Mouse (Mus musculus) myocyte (in vitro differentiated cells): ENCODE measurements at regions not wholly inside any gene's neighbourhood (a gene's known extent, or its start where the extent isn't known, plus 50 kb on each side); places are given as distances from the start of the nearest gene placed in this dataset.

Source experiments
- H3K27me3 ChIP-seq: one replicate; pipeline ENCODE4 v1.6.1; 2011; ENCODE audit not compliant: control insufficient read depth, insufficient read depth, insufficient read length
- H3K36me3 ChIP-seq: one replicate; pipeline ENCODE4 v1.6.1; 2011; ENCODE audit not compliant: control insufficient read depth, insufficient read depth
- H3K4me2 ChIP-seq: one replicate; pipeline ENCODE4 v1.6.1; 2011; ENCODE audit warnings: low read depth, control low read depth
- H3K4me3 ChIP-seq: one replicate; pipeline ENCODE4 v1.5.1; 2011; ENCODE audit warnings: mild to moderate bottlenecking, control low read depth, moderate library complexity
- H3K79me2 ChIP-seq: one replicate; pipeline ENCODE4 v1.6.1; 2011; ENCODE audit not compliant: control insufficient read depth, insufficient read depth
- H3ac ChIP-seq: one replicate; pipeline ENCODE4 v1.6.1; 2011; ENCODE audit not compliant: control insufficient read depth, insufficient read length
- CEBPB ChIP-seq: IDR thresholded peaks from 2 replicates; pipeline ENCODE4 v1.6.1; 2011; ENCODE audit warnings: mild to moderate bottlenecking, moderate library complexity; ENCODE audit not compliant: poor library complexity, insufficient read depth, severe bottlenecking
- E2F4 ChIP-seq: IDR thresholded peaks from one replicate; pipeline ENCODE4 v1.6.1; 2011; ENCODE audit warnings: mild to moderate bottlenecking, control low read depth, moderate library complexity; ENCODE audit not compliant: insufficient read depth
- MAX ChIP-seq: IDR thresholded peaks from one replicate; pipeline ENCODE4 v1.6.1; 2011; ENCODE audit warnings: low read depth, mild to moderate bottlenecking, control low read depth
- MYOD1 ChIP-seq, 3 experiments: IDR thresholded peaks; one replicate each; pipeline ENCODE4 v1.6.1; 2011; ENCODE audit warnings: control low read depth in 2 of 3, low read depth in 2 of 3, mild to moderate bottlenecking in 2 of 3, moderate library complexity in 1 of 3; ENCODE audit not compliant: insufficient read length in 2 of 3, control insufficient read depth in 1 of 3
- MYOG ChIP-seq, 3 experiments: IDR thresholded peaks; one replicate each; pipeline ENCODE4 v1.6.1; 2011; ENCODE audit warnings: control low read depth in 2 of 3, low read depth in 2 of 3, mild to moderate bottlenecking in 2 of 3; ENCODE audit not compliant: insufficient read length in 2 of 3, control insufficient read depth in 1 of 3, insufficient read depth in 1 of 3
- POLR2A ChIP-seq: IDR thresholded peaks from one replicate; pipeline ENCODE4 v1.6.1; 2011; ENCODE audit warnings: low read depth, mild to moderate bottlenecking, control low read depth, moderate library complexity; ENCODE audit not compliant: insufficient read length
- POLR2AphosphoS2 ChIP-seq: IDR thresholded peaks from one replicate; pipeline ENCODE4 v1.6.1; 2011; ENCODE audit warnings: low read depth, control low read depth; ENCODE audit not compliant: insufficient read length
- REST ChIP-seq: IDR thresholded peaks from one replicate; pipeline ENCODE4 v1.6.1; 2011; ENCODE audit warnings: mild to moderate bottlenecking, control low read depth, moderate library complexity; ENCODE audit not compliant: insufficient read depth, insufficient read length
- SRF ChIP-seq: IDR thresholded peaks from one replicate; pipeline ENCODE4 v1.6.1; 2011; ENCODE audit warnings: low read depth; ENCODE audit not compliant: control insufficient read depth, insufficient read length
- TCF12 ChIP-seq: IDR thresholded peaks from one replicate; pipeline ENCODE4 v1.6.1; 2011; ENCODE audit warnings: mild to moderate bottlenecking, control low read depth; ENCODE audit not compliant: poor library complexity, insufficient read depth, severe bottlenecking
- TCF3 ChIP-seq: IDR thresholded peaks from one replicate; pipeline ENCODE4 v1.6.1; 2011; ENCODE audit warnings: low read depth, control low read depth; ENCODE audit not compliant: insufficient read length
- USF1 ChIP-seq: IDR thresholded peaks from one replicate; pipeline ENCODE4 v1.6.1; 2011; ENCODE audit warnings: low read depth, mild to moderate bottlenecking, control low read depth, moderate library complexity

DNA sequence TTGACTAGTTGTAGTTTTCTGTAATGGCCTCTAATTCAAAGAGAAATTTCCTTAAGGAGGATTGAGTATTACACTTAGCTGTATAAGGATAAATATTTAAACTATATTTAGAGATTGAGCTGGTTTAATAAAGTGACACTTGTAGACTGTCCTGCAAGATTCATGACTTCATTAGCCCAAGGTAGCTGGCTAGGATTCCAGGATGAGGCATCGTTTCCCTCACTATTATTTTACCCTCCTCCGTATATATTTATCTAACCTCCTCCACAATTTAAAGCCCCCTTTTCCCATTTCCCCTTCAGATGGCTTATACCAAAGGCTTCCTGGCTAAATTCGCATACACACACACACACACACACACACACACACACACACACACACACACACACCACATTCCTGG is 322.0 kb upstream of the Zfp637 start:
- no peaks in the 10 kb centered on the region for H3K36me3 ChIP-seq
- H3K4me3 ChIP-seq = no peak overlapping the region
- H3ac ChIP-seq = no peak overlapping the region
- no peaks in the 10 kb centered on the region for H3K79me2 ChIP-seq
- no peak overlapping the region for H3K4me2 ChIP-seq
- TF ChIP-seq CEBPB = no peak
- TF ChIP-seq TCF3 = no peak
- no peak for TF ChIP-seq TCF12
- TF ChIP-seq POLR2AphosphoS2 = no peak
- no peak for TF ChIP-seq MYOG (IDR thresholded peaks at IDR 0.05; ENCODE audit: control insufficient read depth in 1 of 3, insufficient read depth in 1 of 3, insufficient read length in 2 of 3, low read depth in 2 of 3)
- no peak for TF ChIP-seq MYOD1 (IDR thresholded peaks at IDR 0.05; ENCODE audit: control insufficient read depth in 1 of 3, insufficient read length in 2 of 3, low read depth in 2 of 3)
- no peak for TF ChIP-seq USF1
- no peak for TF ChIP-seq SRF
- TF ChIP-seq POLR2A = no peak
- no peak for TF ChIP-seq REST
- TF ChIP-seq E2F4 = no peak
- no peaks in the 10 kb centered on the region for H3K27me3 ChIP-seq

DNA sequence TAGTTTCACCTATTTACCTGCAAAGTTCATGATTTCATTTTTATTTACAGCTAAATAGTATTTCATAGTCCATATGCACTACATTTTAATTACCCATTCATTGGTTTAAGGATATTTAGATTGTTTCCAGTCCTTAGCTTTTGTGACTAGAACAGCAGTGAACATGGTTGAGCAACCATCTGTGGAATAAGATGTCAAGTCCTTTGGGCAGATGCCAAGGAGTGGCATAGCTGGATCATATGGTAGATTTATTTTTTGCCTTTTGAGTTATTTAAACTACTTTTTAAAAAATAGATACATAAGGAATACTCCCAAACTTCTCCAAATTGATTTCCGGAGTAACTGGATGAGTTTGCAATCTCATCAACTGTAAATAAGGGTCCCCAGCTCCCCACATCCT is 321.5 kb upstream of the Zfp637 start:
- H3K36me3 ChIP-seq = no peaks in the 10 kb centered on the region
- no peak overlapping the region for H3K4me3 ChIP-seq
- H3K27me3 ChIP-seq = no peaks in the 10 kb centered on the region
- H3K79me2 ChIP-seq = no peaks in the 10 kb centered on the region
- H3ac ChIP-seq = no peak overlapping the region
- no peak overlapping the region for H3K4me2 ChIP-seq
- TF ChIP-seq MYOG (IDR thresholded peaks at IDR 0.05; ENCODE audit: control insufficient read depth in 1 of 3, insufficient read depth in 1 of 3, insufficient read length in 2 of 3, low read depth in 2 of 3) = no peak
- no peak for TF ChIP-seq E2F4
- no peak for TF ChIP-seq CEBPB
- no peak for TF ChIP-seq REST
- TF ChIP-seq POLR2AphosphoS2 = no peak

DNA sequence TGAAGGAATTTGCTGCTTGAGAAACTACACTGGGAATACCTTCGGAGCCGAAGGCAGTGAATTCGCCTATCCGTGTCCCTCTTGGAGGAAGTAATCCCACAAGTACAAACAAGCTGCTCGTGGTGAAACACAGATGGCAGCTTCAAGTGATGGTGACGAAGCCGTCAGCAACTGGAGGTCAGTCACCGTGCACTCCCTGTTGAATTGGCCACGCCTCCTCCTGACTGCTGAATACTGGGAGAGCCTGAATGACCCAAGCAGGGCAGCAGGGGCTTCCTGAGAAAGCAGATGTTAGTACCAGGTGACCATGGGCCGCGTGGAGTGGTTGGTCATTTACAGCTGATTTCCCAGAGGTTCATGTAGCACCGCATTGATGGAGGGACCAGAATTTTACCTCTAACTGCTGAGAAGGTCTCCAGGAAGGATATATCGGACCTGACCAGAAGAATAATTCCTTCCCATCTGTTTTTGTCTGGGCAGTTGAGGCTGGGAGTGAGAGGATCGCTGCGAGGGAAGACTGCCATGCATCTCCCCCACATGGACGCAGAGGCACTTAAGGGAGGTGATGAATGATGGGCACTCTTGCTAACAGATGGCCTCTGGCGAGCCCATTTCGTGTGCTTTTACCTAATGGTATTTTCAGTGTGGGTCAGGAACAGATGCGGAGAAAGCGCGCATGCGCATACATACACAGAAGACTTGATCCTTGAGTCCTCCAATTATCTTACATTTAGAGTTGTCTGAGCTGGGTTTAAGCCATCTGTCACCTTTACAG is 314.6 kb upstream of the Zfp637 start:
- TF ChIP-seq MYOG (IDR thresholded peaks at IDR 0.05; ENCODE audit: control insufficient read depth in 1 of 3, insufficient read depth in 1 of 3, insufficient read length in 2 of 3, low read depth in 2 of 3) (no peak), TCF3 (no peak), USF1 (no peak), CEBPB (no peak), MAX (no peak), MYOD1 (IDR thresholded peaks at IDR 0.05; ENCODE audit: control insufficient read depth in 1 of 3, insufficient read length in 2 of 3, low read depth in 2 of 3) (no peak), TCF12 (no peak), E2F4 (no peak), POLR2A (no peak), POLR2AphosphoS2 (no peak), REST (no peak), SRF (no peak)
- no peak overlapping the region for H3K4me2 ChIP-seq

GRCm38 (mm10) chr6:117527526-117527925 is 313.5 kb upstream of the Zfp637 start:
- H3ac ChIP-seq = no peak overlapping the region
- H3K4me3 ChIP-seq = no peak overlapping the region
- H3K4me2 ChIP-seq = no peak overlapping the region
- TF ChIP-seq TCF12 (no peak), MYOG (IDR thresholded peaks at IDR 0.05; ENCODE audit: control insufficient read depth in 1 of 3, insufficient read depth in 1 of 3, insufficient read length in 2 of 3, low read depth in 2 of 3) (no peak), TCF3 (no peak), E2F4 (no peak), POLR2A (no peak), REST (no peak), POLR2AphosphoS2 (no peak), USF1 (no peak), SRF (no peak), MYOD1 (IDR thresholded peaks at IDR 0.05; ENCODE audit: control insufficient read depth in 1 of 3, insufficient read length in 2 of 3, low read depth in 2 of 3) (no peak), CEBPB (no peak), MAX (no peak)
- H3K36me3 ChIP-seq = no peaks in the 10 kb centered on the region
- H3K27me3 ChIP-seq = no peaks in the 10 kb centered on the region
- H3K79me2 ChIP-seq = no peaks in the 10 kb centered on the region

More for the DNA sequence above, 314.6 kb upstream of the Zfp637 start:
- H3K36me3 ChIP-seq = no peaks in the 10 kb centered on the region
- H3K27me3 ChIP-seq = no peaks in the 10 kb centered on the region
- no peaks in the 10 kb centered on the region for H3K79me2 ChIP-seq
- no peak overlapping the region for H3K4me3 ChIP-seq
- H3ac ChIP-seq = no peak overlapping the region

DNA sequence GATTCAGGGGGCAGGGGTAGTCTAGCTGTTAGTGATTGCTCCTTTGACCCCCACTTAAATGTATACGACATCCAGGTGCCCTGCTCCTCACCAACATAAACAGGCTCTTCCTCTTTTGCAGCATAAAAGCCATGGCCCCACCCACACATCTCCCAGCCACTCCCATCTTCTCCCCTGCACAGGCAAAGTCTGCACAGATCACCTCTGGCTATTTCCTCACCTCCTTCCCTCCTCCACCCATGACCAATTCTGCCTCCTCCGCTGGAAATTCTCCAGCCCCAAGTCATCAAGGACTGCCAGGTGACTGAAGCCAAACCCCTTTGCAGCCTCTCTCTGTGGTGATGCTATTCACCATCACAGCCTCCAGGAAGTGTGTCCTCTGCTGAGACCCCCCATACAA is 306.8 kb upstream of the Zfp637 start:
- Histone ChIP-seq H3K36me3 (no peaks in the 10 kb centered on the region), H3K79me2 (no peaks in the 10 kb centered on the region), H3K4me2 (no peak overlapping the region), H3K27me3 (no peaks in the 10 kb centered on the region), H3K4me3 (no peak overlapping the region), H3ac (no peak overlapping the region)
- TF ChIP-seq E2F4 (no peak), MAX (no peak), USF1 (no peak), POLR2AphosphoS2 (no peak), TCF3 (no peak), MYOG (IDR thresholded peaks at IDR 0.05; ENCODE audit: control insufficient read depth in 1 of 3, insufficient read depth in 1 of 3, insufficient read length in 2 of 3, low read depth in 2 of 3) (no peak), TCF12 (no peak), CEBPB (no peak)
